Mouse (Mus musculus) brain, embryonic 14.5 days (tissue): ENCODE measurements around the gene Pcyt2.

ENCODE experiments used
- CTCF ChIP-seq: fragments of 200-500 bp; IDR thresholded peaks from 2 replicates; pipeline ENCODE4 v1.5.1; 2012; ENCODE audit warnings: inconsistent platforms, mild to moderate bottlenecking, moderate library complexity, borderline replicate concordance; ENCODE audit not compliant: insufficient read depth, insufficient read length; ENCODE audit errors: extremely low read depth
- POLR2A ChIP-seq: fragments of 200-500 bp; IDR thresholded peaks from 2 replicates; pipeline ENCODE4 v1.6.1; 2012; ENCODE audit warnings: mild to moderate bottlenecking, inconsistent platforms, borderline replicate concordance; ENCODE audit not compliant: poor library complexity, insufficient read depth, insufficient read length, severe bottlenecking; ENCODE audit errors: extremely low read depth

- TF ChIP-seq POLR2A (no peak), CTCF (no peak)
Observed at GRCm38 (mm10) chr11:120618619-120619535, 1.1 kb upstream of the Pcyt2 start.
